Mouse (Mus musculus) spleen, postnatal 0 days (tissue): ENCODE results near the gene Ybx1. TPM values are rescaled to one million over a fixed set of nuclear protein-coding genes. Genes with fewer than 3 reads are reported as not detected.

Experiments
- polyA plus RNA-seq: library from polyadenylated mRNA; unstranded; fragments of >200 nt; fragmentation: Nextera tagmentation; extraction: Ambion mirVana; gene quantifications from 2 replicates; pipeline ENCODE4 v1.2.1, GENCODE M21; 2015

Ybx1 gene
- 364 and 377 TPM in 2 replicates for polyA plus RNA-seq

GRCm38 (mm10) chr4:119294415-119295133 is at the start of gene Ybx1:
Ybx1 (minus strand) TSS chr4:119294604.

GRCm38 (mm10) chr4:119320131-119320830 is 25.9 kb upstream of the Ybx1 start, which contains the start of gene Ppih:
Ppih (minus strand) TSS chr4:119320546.

GRCm38 (mm10) chr4:119255351-119255750 is 39.1 kb downstream of the Ybx1 start, which contains the start of gene Cldn19:
Cldn19 (plus strand) TSS chr4:119255414.

GRCm38 (mm10) chr4:119232410-119233255 is 61.8 kb downstream of the Ybx1 start, which contains the start of the genes AU022252 and P3h1:
AU022252 (minus strand) TSS chr4:119232712.
P3h1 (plus strand) TSS chr4:119232915.

Other genes with a start within 250 kb of the Ybx1 start
- 25.6 and 28.5 TPM in 2 replicates for gene Slc2a1, start 185.9 kb downstream of the Ybx1 start, polyA plus RNA-seq
- gene Zfp691, start 120.4 kb downstream of the Ybx1 start, polyA plus RNA-seq, result 3.8 and 5.5 TPM in 2 replicates
- gene Ermap, start 104.6 kb downstream of the Ybx1 start, polyA plus RNA-seq, result 377 and 407 TPM in 2 replicates
- 160 and 171 TPM in 2 replicates for gene Svbp, start 99.3 kb downstream of the Ybx1 start, polyA plus RNA-seq
- gene Tmem269, start 76.4 kb downstream of the Ybx1 start, polyA plus RNA-seq, result not detected in 2 replicates
- 10.2 and 12.2 TPM in 2 replicates for gene AU022252, start 61.9 kb downstream of the Ybx1 start, polyA plus RNA-seq
- gene P3h1, start 61.7 kb downstream of the Ybx1 start, polyA plus RNA-seq, result 12.8 and 16.5 TPM in 2 replicates
- gene Cldn19, start 39.2 kb downstream of the Ybx1 start, polyA plus RNA-seq, result 0.05 TPM in 1 of 2 replicates, not detected in the other
- 73.6 and 84.5 TPM in 2 replicates for gene Ppih, start 25.9 kb upstream of the Ybx1 start, polyA plus RNA-seq
- 1.1 and 1.2 TPM in 2 replicates for gene Ccdc30, start 120.9 kb upstream of the Ybx1 start, polyA plus RNA-seq
- 12.7 and 16.7 TPM in 2 replicates for gene Ppcs, start 127.8 kb upstream of the Ybx1 start, polyA plus RNA-seq
- gene Zmynd12, start 128.2 kb upstream of the Ybx1 start, polyA plus RNA-seq, result 0.17 TPM in 1 of 2 replicates, not detected in the other
- gene Rimkla, start 198.0 kb upstream of the Ybx1 start, polyA plus RNA-seq, result 0.07 TPM in 1 of 2 replicates, not detected in the other
- gene Foxj3, start 242.4 kb upstream of the Ybx1 start, polyA plus RNA-seq, result 6.7 and 8.0 TPM in 2 replicates
- 1.9 and 2.4 TPM in 2 replicates for gene Frg2f1, start 244.9 kb upstream of the Ybx1 start, polyA plus RNA-seq